Mouse (Mus musculus) erythroblast, embryonic 14.5 days (primary cell): ENCODE measurements around the gene Grid1. TPM values are rescaled to one million over a fixed set of nuclear protein-coding genes. Genes with fewer than 3 reads are reported as not detected.

Source experiments
- H3K27me3 ChIP-seq: 2 replicates; pipeline ENCODE4 v1.6.1; 2012; ENCODE audit warnings: inconsistent platforms; ENCODE audit not compliant: control insufficient read depth
- H3K36me3 ChIP-seq: 2 replicates; pipeline ENCODE4 v1.6.1; 2012; ENCODE audit warnings: mild to moderate bottlenecking, inconsistent platforms; ENCODE audit not compliant: control insufficient read depth
- H3K4me1 ChIP-seq: 2 replicates; pipeline ENCODE4 v1.6.1; 2012; ENCODE audit warnings: inconsistent platforms; ENCODE audit not compliant: control insufficient read depth
- H3K4me3 ChIP-seq: replicated peaks from 2 replicates; pipeline ENCODE3; 2012; ENCODE audit warnings: moderate library complexity, mild to moderate bottlenecking, inconsistent platforms
- H3K9me3 ChIP-seq: 2 replicates; pipeline ENCODE4 v1.6.1; 2012; ENCODE audit warnings: low read length, inconsistent platforms, mixed read lengths; ENCODE audit not compliant: control insufficient read depth
- GATA1 ChIP-seq: IDR thresholded peaks from 2 replicates; pipeline ENCODE4 v1.6.1; 2012; ENCODE audit warnings: low read length, inconsistent platforms, mixed read lengths
- TAL1 ChIP-seq: IDR thresholded peaks from 3 replicates; pipeline ENCODE4 v1.6.1; 2012; ENCODE audit warnings: low read length, inconsistent platforms, mixed read lengths
- polyA plus RNA-seq: library from polyadenylated mRNA; stranded (reverse); fragments of >175 nt; gene quantifications from 2 replicates; pipeline ENCODE4 v1.2.3, GENCODE M21; 2012

Grid1 gene
- polyA plus RNA-seq, 1 experiment = not detected

GRCm38 (mm10) chr14:35173861-35174260, 354.0 kb downstream of the Grid1 start:
- Histone ChIP-seq H3K9me3 (0 out of 2 replicates have a peak, but pooled peaks cover 2% of the 10 kb centered on the region), H3K36me3 (no peaks in the 10 kb centered on the region), H3K4me1 (no peaks in the 10 kb centered on the region), H3K4me3 (no peak overlapping the region), H3K27me3 (no peaks in the 10 kb centered on the region)
- TF ChIP-seq TAL1 = no peak
- no peak for TF ChIP-seq GATA1

GRCm38 (mm10) chr14:35176021-35176420, 356.1 kb downstream of the Grid1 start:
- H3K4me3 ChIP-seq = no peak overlapping the region
- no peaks in the 10 kb centered on the region for H3K36me3 ChIP-seq
- 0 out of 2 replicates have a peak, but pooled peaks cover 2% of the 10 kb centered on the region for H3K9me3 ChIP-seq
- TF ChIP-seq GATA1 = no peak
- no peak for TF ChIP-seq TAL1
- no peaks in the 10 kb centered on the region for H3K27me3 ChIP-seq
- H3K4me1 ChIP-seq = no peaks in the 10 kb centered on the region

- Histone ChIP-seq H3K36me3 (no peaks in the 10 kb centered on the region), H3K9me3 (0 out of 2 replicates have a peak, but pooled peaks cover 2% of the 10 kb centered on the region), H3K27me3 (no peaks in the 10 kb centered on the region), H3K4me3 (no peak overlapping the region), H3K4me1 (no peaks in the 10 kb centered on the region)
- no peak for TF ChIP-seq GATA1
- TF ChIP-seq TAL1 = no peak
These were observed 359.2 kb downstream of the Grid1 start for GRCm38 (mm10) chr14:35179076-35179475.

- Histone ChIP-seq H3K4me1 (no peaks in the 10 kb centered on the region), H3K4me3 (no peak overlapping the region), H3K9me3 (0 out of 2 replicates have a peak, but pooled peaks cover 2% of the 10 kb centered on the region), H3K36me3 (no peaks in the 10 kb centered on the region), H3K27me3 (no peaks in the 10 kb centered on the region)
- TF ChIP-seq TAL1 = no peak
- no peak for TF ChIP-seq GATA1
These were observed 365.5 kb downstream of the Grid1 start for GRCm38 (mm10) chr14:35185399-35185798.

GRCm38 (mm10) chr14:35192256-35192655, 372.3 kb downstream of the Grid1 start:
- TF ChIP-seq GATA1 (no peak), TAL1 (no peak)
- Histone ChIP-seq H3K9me3 (0 out of 2 replicates have a peak, but pooled peaks cover 2% of the 10 kb centered on the region), H3K36me3 (no peaks in the 10 kb centered on the region), H3K4me1 (no peaks in the 10 kb centered on the region), H3K27me3 (no peaks in the 10 kb centered on the region), H3K4me3 (no peak overlapping the region)

GRCm38 (mm10) chr14:35197371-35197770, 377.5 kb downstream of the Grid1 start:
- Histone ChIP-seq H3K4me3 (no peak overlapping the region), H3K9me3 (peaks cover 5% of the 10 kb centered on the region), H3K36me3 (no peaks in the 10 kb centered on the region), H3K4me1 (no peaks in the 10 kb centered on the region), H3K27me3 (no peaks in the 10 kb centered on the region)
- TF ChIP-seq GATA1 = no peak
- TF ChIP-seq TAL1 = no peak

- no peaks in the 10 kb centered on the region for H3K36me3 ChIP-seq
- TF ChIP-seq GATA1 = no peak
- TF ChIP-seq TAL1 = no peak
These were observed 378.5 kb downstream of the Grid1 start for GRCm38 (mm10) chr14:35198447-35198846.

GRCm38 (mm10) chr14:35198899-35199298, 379.0 kb downstream of the Grid1 start:
- H3K36me3 ChIP-seq = no peaks in the 10 kb centered on the region
- H3K9me3 ChIP-seq = peaks cover 5% of the 10 kb centered on the region
- TF ChIP-seq GATA1 = no peak
- no peak for TF ChIP-seq TAL1
- no peak overlapping the region for H3K4me3 ChIP-seq
- no peaks in the 10 kb centered on the region for H3K27me3 ChIP-seq
- H3K4me1 ChIP-seq = no peaks in the 10 kb centered on the region

More at GRCm38 (mm10) chr14:35198447-35198846, 378.5 kb downstream of the Grid1 start:
- Histone ChIP-seq H3K27me3 (no peaks in the 10 kb centered on the region), H3K9me3 (peaks cover 5% of the 10 kb centered on the region), H3K4me1 (no peaks in the 10 kb centered on the region), H3K4me3 (no peak overlapping the region)

GRCm38 (mm10) chr14:35209444-35209843, 389.5 kb downstream of the Grid1 start:
- no peaks in the 10 kb centered on the region for H3K36me3 ChIP-seq

GRCm38 (mm10) chr14:35219021-35219420, 399.1 kb downstream of the Grid1 start:
- no peaks in the 10 kb centered on the region for H3K36me3 ChIP-seq
- TF ChIP-seq TAL1 (no peak), GATA1 (no peak)
- no peaks in the 10 kb centered on the region for H3K27me3 ChIP-seq
- no peak overlapping the region for H3K4me3 ChIP-seq
- H3K4me1 ChIP-seq = no peaks in the 10 kb centered on the region
- H3K9me3 ChIP-seq = peaks cover 9% of the 10 kb centered on the region; the same call in 1 of the 2 replicates

More at GRCm38 (mm10) chr14:35209444-35209843, 389.5 kb downstream of the Grid1 start:
- no peaks in the 10 kb centered on the region for H3K4me1 ChIP-seq
- peaks cover 10% of the 10 kb centered on the region for H3K9me3 ChIP-seq
- TF ChIP-seq GATA1 (no peak), TAL1 (no peak)
- H3K4me3 ChIP-seq = no peak overlapping the region
- H3K27me3 ChIP-seq = no peaks in the 10 kb centered on the region
